Mouse (Mus musculus) inflammation-experienced regulatory T-cells (primary cell): ENCODE results near the gene Lhfpl4. TPM values are rescaled to one million over a fixed set of nuclear protein-coding genes. Genes with fewer than 3 reads are reported as not detected.

Source experiments
- polyA plus RNA-seq, 2 experiments: library from polyadenylated mRNA; unstranded; fragments of 100-300 nt; shearing (Covaris generic); gene quantifications; one replicate each; pipeline ENCODE4 v1.2.1; 2017

The Lhfpl4 gene
- polyA plus RNA-seq = 1 to 10 TPM in 1 of 2 experiments, under 1 TPM in 1; 0.46 to 2.2 TPM

GRCm38 (mm10) chr6:113194841-113195595 is at the start of gene Lhfpl4:
Gene Lhfpl4, minus strand, starts transcription at chr6:113195384.

GRCm38 (mm10) chr6:113237542-113238270 is 42.5 kb upstream of the Lhfpl4 start, which contains the start of gene Mtmr14:
Gene Mtmr14, plus strand, starts transcription at chr6:113237843.

Other genes starting within 250 kb of the Lhfpl4 start
- 1 to 10 TPM; 1.3 to 1.4 TPM for gene Srgap3, start 248.1 kb downstream of the Lhfpl4 start, polyA plus RNA-seq
- gene Thumpd3, start 149.2 kb downstream of the Lhfpl4 start, polyA plus RNA-seq = 10 to 100 TPM; 85.4 to 96.1 TPM
- 10 to 100 TPM; 47.3 to 53.3 TPM for gene Setd5, start 118.0 kb downstream of the Lhfpl4 start, polyA plus RNA-seq
- 10 to 100 TPM; 43.5 to 55.0 TPM for gene Mtmr14, start 42.5 kb upstream of the Lhfpl4 start, polyA plus RNA-seq
- 1 to 10 TPM in 1 of 2 experiments, under 1 TPM in 1; 0.48 to 3.1 TPM for gene Cpne9, start 86.9 kb upstream of the Lhfpl4 start, polyA plus RNA-seq
- gene Brpf1, start 111.8 kb upstream of the Lhfpl4 start, polyA plus RNA-seq = 10 to 100 TPM; 42.3 to 65.8 TPM
- 10 to 100 TPM; 12.9 to 15.0 TPM for gene Ogg1, start 131.6 kb upstream of the Lhfpl4 start, polyA plus RNA-seq
- 1 to 10 TPM; 2.1 to 3.6 TPM for gene Camk1, start 148.6 kb upstream of the Lhfpl4 start, polyA plus RNA-seq
- 10 to 100 TPM; 51.2 to 56.4 TPM for gene Tada3, start 182.5 kb upstream of the Lhfpl4 start, polyA plus RNA-seq
- gene Arpc4, start 182.7 kb upstream of the Lhfpl4 start, polyA plus RNA-seq = 100 to 1,000 TPM; 468 to 469 TPM
- gene Ttll3, start 193.9 kb upstream of the Lhfpl4 start, polyA plus RNA-seq = 10 to 100 TPM; 15.7 to 18.9 TPM
- 10 to 100 TPM; 17.1 to 17.9 TPM for gene Rpusd3, start 224.0 kb upstream of the Lhfpl4 start, polyA plus RNA-seq
- gene Cidec, start 240.4 kb upstream of the Lhfpl4 start, polyA plus RNA-seq = 1 to 10 TPM in 1 of 2 experiments, not detected in 1; 1.4 TPM
- 10 to 100 TPM; 48.3 to 61.5 TPM for gene Jagn1, start 247.2 kb upstream of the Lhfpl4 start, polyA plus RNA-seq